Mouse (Mus musculus) retina, adult 2 months (tissue): ENCODE measurements at regions not wholly inside any gene's neighbourhood (a gene's known extent, or its start where the extent isn't known, plus 50 kb on each side); places are given as distances from the start of the nearest gene placed in this dataset.
A peak's percentile ranks its signal among the peaks of the same experiment; 100 is the strongest.
"Not testable (repeated sequence)": the region's sequence is repeated elsewhere in the genome, so short reads cannot be mapped to it uniquely, and the experiment has no call there.

Experiments
- DNase-seq: peaks from one replicate; pipeline ENCODE4 v3.0.0-alpha.2; 2012; ENCODE audit warnings: low read depth, low spot score

- no peak for DNase-seq
Observed at GRCm38 (mm10) chr10:10270297-10270696, 201.8 kb downstream of the Adgb start.

GRCm38 (mm10) chr10:10252540-10253318 is 219.4 kb downstream of the Adgb start:
- no peak for DNase-seq

DNA sequence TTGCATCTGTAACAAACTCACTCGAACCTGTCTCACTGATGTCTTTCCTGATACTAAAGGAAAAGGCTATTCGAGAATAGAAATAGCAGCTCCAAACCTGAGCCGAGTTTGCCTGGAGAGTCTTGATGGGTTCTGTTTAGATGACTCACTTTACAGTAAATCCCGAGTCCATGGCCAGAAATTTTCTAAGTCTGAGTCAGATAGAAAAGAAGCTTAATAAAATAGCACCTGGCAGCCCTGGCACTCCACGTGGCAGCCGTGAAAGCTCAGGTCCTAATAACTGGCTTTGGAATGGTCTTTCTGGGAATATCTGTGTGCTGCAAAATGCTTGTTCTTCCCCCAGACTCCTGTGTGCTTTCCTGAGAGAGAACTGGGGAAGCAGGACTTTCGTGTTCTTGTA is 220.0 kb downstream of the Adgb start:
- no peak for DNase-seq

GRCm38 (mm10) chr10:10234894-10235523 is 237.1 kb downstream of the Adgb start:
- DNase-seq = no peak

- DNase-seq = no peak
Observed at GRCm38 (mm10) chr10:10224582-10225144, 247.5 kb downstream of the Adgb start.

DNA sequence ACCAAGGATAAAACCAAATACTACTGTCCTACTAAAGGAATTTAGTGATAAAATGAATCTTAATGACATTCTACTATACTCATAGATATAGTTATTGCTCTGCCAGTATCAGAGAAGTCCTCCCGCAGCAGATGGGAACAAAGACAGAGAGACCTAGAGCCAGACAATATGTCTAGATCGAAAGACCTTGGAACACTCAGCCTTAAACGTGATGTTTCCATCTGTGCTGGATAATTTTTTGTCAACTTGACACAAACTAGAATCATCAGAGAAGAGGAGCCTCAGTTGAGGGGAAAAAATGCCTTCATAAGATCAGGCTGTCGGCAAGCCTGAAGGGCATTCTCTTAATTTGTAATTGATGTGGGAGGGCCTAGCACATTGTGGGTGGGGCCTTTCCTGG is 252.4 kb downstream of the Adgb start:
- no peak for DNase-seq

- no peak for DNase-seq
Observed at GRCm38 (mm10) chr10:10216892-10217291, 255.2 kb downstream of the Adgb start.

GRCm38 (mm10) chr10:10215376-10215775 is 256.8 kb downstream of the Adgb start:
- DNase-seq = no peak

DNA sequence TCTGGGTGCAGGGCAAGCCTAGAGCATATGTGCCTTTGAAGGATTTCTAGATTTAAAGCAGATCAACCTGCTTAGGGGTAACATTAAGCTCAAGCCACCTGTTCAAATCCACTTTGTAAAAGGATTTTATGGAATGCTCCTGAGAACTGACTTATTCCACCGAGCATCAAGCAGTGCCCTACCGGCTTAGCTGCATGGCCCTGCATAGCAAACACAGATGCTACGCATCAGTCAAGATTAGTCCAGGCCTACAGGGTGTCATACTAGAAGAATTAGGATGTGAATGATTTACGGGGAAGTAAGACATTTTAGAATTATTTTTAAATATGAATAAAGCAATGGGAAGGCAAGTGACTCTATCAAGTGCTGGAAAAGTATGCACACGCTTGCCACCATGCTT is 263.8 kb downstream of the Adgb start:
- peak; percentile 6 for DNase-seq

GRCm38 (mm10) chr10:10205805-10206520 is 266.2 kb downstream of the Adgb start:
- no peak for DNase-seq

- no peak for DNase-seq
Observed at GRCm38 (mm10) chr10:10203982-10204381, 268.1 kb downstream of the Adgb start.

DNA sequence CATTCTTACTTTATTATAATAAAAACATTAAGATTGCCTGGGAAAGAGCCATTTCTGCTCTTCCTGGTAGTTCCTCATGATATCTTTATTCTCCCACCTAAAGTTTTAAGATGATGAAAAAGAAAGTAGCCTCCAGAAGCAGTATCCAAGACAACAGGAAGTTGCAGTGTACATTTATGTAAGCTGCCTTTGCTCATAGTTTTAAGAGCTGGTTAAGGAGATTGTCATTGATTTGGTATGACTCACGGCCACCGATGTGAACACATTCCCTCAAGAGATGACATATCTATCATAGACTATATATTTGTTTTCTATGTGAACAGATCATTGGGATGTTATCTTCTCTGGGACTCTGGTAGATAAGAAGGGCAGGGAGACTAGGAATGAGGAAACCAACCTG is 281.8 kb downstream of the Adgb start:
- no peak for DNase-seq

GRCm38 (mm10) chr10:10188113-10188512 is 284.0 kb downstream of the Adgb start:
- DNase-seq = no peak

- no peak for DNase-seq
Observed at GRCm38 (mm10) chr10:10186721-10187120, 285.4 kb downstream of the Adgb start.

GRCm38 (mm10) chr10:10185298-10185883 is 284.5 kb upstream of the Stxbp5 start:
- no peak for DNase-seq

DNA sequence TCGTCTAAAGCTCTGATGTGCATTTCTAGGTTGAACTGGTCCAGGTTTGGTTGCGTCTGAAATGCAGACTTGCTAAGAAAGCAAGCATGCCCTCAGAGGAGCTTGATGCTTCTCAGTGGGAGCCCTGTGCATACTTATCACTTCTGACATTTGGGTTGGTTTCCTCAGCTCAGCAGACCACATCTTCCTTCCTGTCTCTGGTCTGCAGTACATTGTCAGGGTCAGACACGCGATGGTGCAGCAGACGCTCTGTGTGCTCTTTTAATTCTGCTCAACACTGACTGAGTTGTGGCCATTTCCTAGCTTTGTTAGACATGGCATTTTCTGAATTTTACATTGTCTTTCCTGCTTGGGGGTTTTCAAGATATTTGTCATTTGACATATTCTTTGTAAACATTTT is 283.5 kb upstream of the Stxbp5 start:
- DNase-seq = no peak

DNA sequence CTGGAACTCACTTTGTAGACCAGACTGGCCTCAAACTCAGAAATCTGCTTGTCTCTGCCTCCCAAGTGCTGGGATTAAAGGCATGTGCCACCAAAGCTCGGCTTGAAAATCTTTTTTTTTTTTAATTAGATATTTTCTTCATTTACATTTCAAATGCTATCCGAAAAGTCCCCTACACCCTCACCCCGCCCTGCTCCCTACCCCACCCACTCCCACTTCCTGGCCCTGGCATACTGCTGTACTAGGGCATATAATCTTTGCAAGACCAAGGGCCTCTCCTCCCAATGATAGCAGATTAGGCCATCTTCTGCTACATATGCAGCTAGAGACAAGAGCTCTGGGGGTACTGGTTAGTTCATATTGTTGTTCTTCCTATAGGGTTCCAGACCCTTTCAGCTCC is 276.2 kb upstream of the Stxbp5 start:
- not testable (repeated sequence) for DNase-seq
